Mouse (Mus musculus) hindbrain, embryonic 11.5 days (tissue): ENCODE results near the gene Sp100. TPM values are rescaled to one million over a fixed set of nuclear protein-coding genes. Genes with fewer than 3 reads are reported as not detected.
A peak's percentile ranks its signal among the peaks of the same experiment; 100 is the strongest.

Experiments used
- ATAC-seq: fragments of 200-750 bp; cut with Nextera tagmentation; 2 replicates; pipeline ENCODE4 v1.8.0; 2017; ENCODE audit warnings: mild to moderate bottlenecking, moderate TSS enrichment, moderate library complexity; ENCODE audit not compliant: low FRiP score
- DNase-seq: peaks from one replicate; pipeline ENCODE4 v3.0.0-alpha.2; 2015; ENCODE audit warnings: low spot score
- H3K27ac ChIP-seq: fragments of 300-500 bp; sonication (generic); 2 replicates; pipeline ENCODE4 v1.5.1; 2014; ENCODE audit warnings: mild to moderate bottlenecking, low read depth, low read length
- H3K27me3 ChIP-seq: fragments of 300-500 bp; sonication (generic); 2 replicates; pipeline ENCODE4 v1.6.1; 2014; ENCODE audit warnings: mild to moderate bottlenecking, low read length, moderate library complexity, mixed read lengths; ENCODE audit not compliant: control insufficient read depth, insufficient read depth
- H3K36me3 ChIP-seq: fragments of 300-500 bp; sonication (generic); 2 replicates; pipeline ENCODE4 v1.6.1; 2014; ENCODE audit warnings: mild to moderate bottlenecking, low read length, moderate library complexity, mixed read lengths; ENCODE audit not compliant: control insufficient read depth, insufficient read depth
- H3K4me1 ChIP-seq: fragments of 300-500 bp; sonication (generic); replicated peaks from 2 replicates; pipeline ENCODE4 v1.6.1; 2014; ENCODE audit warnings: low read length, mixed read lengths; ENCODE audit not compliant: control insufficient read depth, insufficient read depth
- H3K4me2 ChIP-seq: fragments of 300-500 bp; sonication (generic); replicated peaks from 2 replicates; pipeline ENCODE4 v1.6.1; 2014; ENCODE audit warnings: mild to moderate bottlenecking, low read depth, low read length
- H3K4me3 ChIP-seq: fragments of 300-500 bp; sonication (generic); 2 replicates; pipeline ENCODE4 v1.5.1; 2014; ENCODE audit warnings: low read depth, low read length
- H3K9ac ChIP-seq: fragments of 300-500 bp; sonication (generic); 2 replicates; pipeline ENCODE4 v1.6.1; 2014; ENCODE audit warnings: low read depth, low read length
- H3K9me3 ChIP-seq: fragments of 300-500 bp; sonication (generic); 2 replicates; pipeline ENCODE4 v1.6.1; 2016; ENCODE audit warnings: low read length; ENCODE audit not compliant: control insufficient read depth
- WGBS: fragments of 180-500 bp; shearing (Covaris S2); extraction: QIAGEN DNeasy Blood & Tissue Kit; methylation state at CpG from one replicate; pipeline ENCODE4 v1.1.7; 2014; 5-methylcytosine and 5-hydroxymethylcytosine counted together
- polyA plus RNA-seq: library from polyadenylated mRNA; unstranded; fragments of >200 nt; fragmentation: Nextera tagmentation; extraction: Ambion mirVana; gene quantifications from 2 replicates; pipeline ENCODE4 v1.2.1, GENCODE M21; 2014

Gene Sp100
- polyA plus RNA-seq, 1 experiment from 2014 or later: 1.0 TPM

- Histone ChIP-seq H3K9ac (no peak overlapping the region), H3K36me3 (no peaks in the 10 kb centered on the region), H3K4me3 (no peak overlapping the region), H3K9me3 (no peaks in the 10 kb centered on the region), H3K27me3 (no peaks in the 10 kb centered on the region), H3K4me1 (no peaks in the 10 kb centered on the region), H3K27ac (no peak overlapping the region), H3K4me2 (no peak overlapping the region)
- 74% methylated on average over 5 of the region's 5 CpGs for WGBS
- DNase-seq: no peak
- no peak for ATAC-seq
Measured at GRCm38 (mm10) chr1:85687346-85687745, 37.6 kb downstream of the Sp100 start.

GRCm38 (mm10) chr1:85690544-85690943 lies 40.8 kb downstream of the Sp100 start:
- H3K36me3 ChIP-seq: no peaks in the 10 kb centered on the region
- no peaks in the 10 kb centered on the region for H3K27me3 ChIP-seq
- ATAC-seq (no peak), DNase-seq (no peak)
- H3K4me3 ChIP-seq: no peak overlapping the region
- H3K9me3 ChIP-seq: no peaks in the 10 kb centered on the region
- H3K4me2 ChIP-seq: no peak overlapping the region
- H3K27ac ChIP-seq: no peak overlapping the region
- WGBS: 89% methylated on average over 3 of the region's 3 CpGs
- no peak overlapping the region for H3K9ac ChIP-seq
- H3K4me1 ChIP-seq: no peaks in the 10 kb centered on the region

- Histone ChIP-seq H3K9ac (no peak overlapping the region), H3K9me3 (no peaks in the 10 kb centered on the region), H3K4me3 (no peak overlapping the region), H3K4me1 (no peaks in the 10 kb centered on the region), H3K4me2 (no peak overlapping the region), H3K27me3 (no peaks in the 10 kb centered on the region), H3K27ac (no peak overlapping the region), H3K36me3 (no peaks in the 10 kb centered on the region)
- WGBS: 55% methylated on average over 1 of the region's 1 CpGs
- ATAC-seq: no peak
- DNase-seq: no peak
Measured at GRCm38 (mm10) chr1:85692281-85692680, 42.5 kb downstream of the Sp100 start.

GRCm38 (mm10) chr1:85693280-85693679 lies 43.5 kb downstream of the Sp100 start:
- DNase-seq: no peak
- Histone ChIP-seq H3K9me3 (no peaks in the 10 kb centered on the region), H3K27me3 (no peaks in the 10 kb centered on the region), H3K27ac (no peak overlapping the region), H3K4me2 (no peak overlapping the region), H3K4me3 (no peak overlapping the region), H3K9ac (no peak overlapping the region), H3K4me1 (no peaks in the 10 kb centered on the region), H3K36me3 (no peaks in the 10 kb centered on the region)
- ATAC-seq: no peak
- 78% methylated on average over 3 of the region's 3 CpGs for WGBS

- no peaks in the 10 kb centered on the region for H3K27me3 ChIP-seq
- ATAC-seq (no peak), DNase-seq (no peak)
- H3K9me3 ChIP-seq: no peaks in the 10 kb centered on the region
- no peak overlapping the region for H3K4me3 ChIP-seq
- no peak overlapping the region for H3K4me2 ChIP-seq
- H3K4me1 ChIP-seq: no peaks in the 10 kb centered on the region
- H3K9ac ChIP-seq: no peak overlapping the region
- no peaks in the 10 kb centered on the region for H3K36me3 ChIP-seq
- WGBS: 83% methylated on average over 3 of the region's 3 CpGs
- no peak overlapping the region for H3K27ac ChIP-seq
Measured at GRCm38 (mm10) chr1:85695646-85696045, 45.9 kb downstream of the Sp100 start.

- 90% methylated on average over 4 of the region's 4 CpGs for WGBS
- Histone ChIP-seq H3K4me3 (no peak overlapping the region), H3K9me3 (no peaks in the 10 kb centered on the region), H3K4me1 (no peaks in the 10 kb centered on the region), H3K36me3 (no peaks in the 10 kb centered on the region), H3K9ac (no peak overlapping the region), H3K27ac (no peak overlapping the region), H3K27me3 (no peaks in the 10 kb centered on the region), H3K4me2 (no peak overlapping the region)
- ATAC-seq (no peak), DNase-seq (no peak)
Measured at GRCm38 (mm10) chr1:85697721-85698493, 48.1 kb downstream of the Sp100 start.

- Histone ChIP-seq H3K9ac (no peak overlapping the region), H3K27me3 (no peaks in the 10 kb centered on the region), H3K4me3 (no peak overlapping the region), H3K9me3 (no peaks in the 10 kb centered on the region), H3K4me1 (no peaks in the 10 kb centered on the region), H3K4me2 (no peak overlapping the region), H3K36me3 (no peaks in the 10 kb centered on the region), H3K27ac (no peak overlapping the region)
- no peak for ATAC-seq
- WGBS: 82% methylated on average over 4 of the region's 4 CpGs
- DNase-seq: no peak
Measured at GRCm38 (mm10) chr1:85702531-85702930, 52.7 kb downstream of the Sp100 start.

GRCm38 (mm10) chr1:85703245-85704186 lies 53.7 kb downstream of the Sp100 start:
- H3K4me2 ChIP-seq: peak overlapping the region; percentile 38
- no peak overlapping the region for H3K9ac ChIP-seq
- 24% methylated on average over 22 of the region's 22 CpGs for WGBS
- no peak overlapping the region for H3K27ac ChIP-seq
- DNase-seq (peak; percentile 86), ATAC-seq (peak; percentile 98)
- no peaks in the 10 kb centered on the region for H3K9me3 ChIP-seq
- H3K4me3 ChIP-seq: peak overlapping the region; percentile 26
- no peaks in the 10 kb centered on the region for H3K36me3 ChIP-seq
- H3K27me3 ChIP-seq: no peaks in the 10 kb centered on the region
- no peaks in the 10 kb centered on the region for H3K4me1 ChIP-seq
